Mouse (Mus musculus) cerebral cortex, adult 2 months (tissue): ENCODE measurements around the gene Pi4ka.

Experiments
- WGBS: fragments of 180-500 bp; shearing (Covaris S2); methylation state at CpG from one replicate; pipeline ENCODE4 v1.1.7; 2018; 5-methylcytosine and 5-hydroxymethylcytosine counted together

The Pi4ka gene

GRCm38 (mm10) chr16:17271856-17272255, 134.3 kb downstream of the Pi4ka start:
- 56% methylated on average over 6 of the region's 6 CpGs for WGBS

DNA sequence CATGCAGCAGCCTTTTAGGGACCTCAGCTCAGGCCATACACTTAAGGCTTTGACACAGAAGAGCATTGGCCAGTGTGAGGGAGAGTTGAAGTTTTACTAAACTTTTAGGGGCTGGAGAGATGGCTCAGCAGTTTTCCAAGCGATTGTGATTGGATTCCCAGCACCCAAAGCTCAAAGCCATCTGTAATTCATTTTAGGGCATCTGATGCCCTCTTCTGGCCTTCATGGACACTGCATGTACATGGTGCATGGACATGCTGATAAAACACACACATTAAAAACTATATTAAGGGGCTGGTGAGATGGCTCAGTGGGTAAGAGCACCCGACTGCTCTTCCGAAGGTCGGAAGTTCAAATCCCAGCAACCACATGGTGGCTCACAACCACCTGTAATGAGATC, 135.0 kb downstream of the Pi4ka start:
- WGBS, result 74% methylated on average over 4 of the region's 4 CpGs

DNA sequence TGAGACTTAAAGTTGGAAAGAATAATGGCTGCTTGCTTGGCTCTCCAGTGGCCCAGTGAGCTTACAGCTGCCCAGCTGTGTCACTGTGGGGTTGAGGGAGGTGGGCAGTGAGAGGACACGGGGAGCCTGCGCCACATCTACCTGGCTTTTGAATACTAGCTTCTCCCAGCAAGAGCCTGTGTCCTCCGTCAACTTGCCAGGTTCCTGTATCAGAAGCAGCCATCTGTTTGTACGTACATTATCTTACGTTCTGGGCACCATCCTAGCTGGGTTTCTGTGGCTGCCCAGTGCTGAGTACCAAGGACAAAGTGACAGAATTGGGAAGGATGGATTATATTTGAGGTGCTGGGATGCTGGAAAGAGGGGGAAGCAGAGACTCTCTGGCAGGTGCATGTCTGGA, 136.2 kb downstream of the Pi4ka start:
- WGBS, result 79% methylated on average over 5 of the region's 5 CpGs

DNA sequence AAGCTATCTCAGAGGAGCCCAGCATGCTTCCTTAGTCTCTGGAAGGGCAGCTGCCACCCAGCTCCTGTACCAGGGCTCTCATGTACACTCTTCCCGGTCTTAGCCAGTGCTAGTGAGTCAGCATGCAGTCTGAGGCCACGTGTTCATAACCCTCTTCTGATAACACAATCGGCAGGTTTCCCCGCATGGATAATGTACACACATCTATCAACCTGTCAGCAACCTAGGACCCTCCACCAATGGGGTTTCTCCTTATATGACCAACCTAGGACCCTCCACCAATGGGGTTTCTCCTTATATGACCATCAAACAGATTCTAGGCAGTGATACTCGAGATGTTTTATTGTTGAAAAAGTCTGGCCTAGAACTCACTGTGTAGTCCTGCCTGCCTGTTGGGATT, 138.2 kb downstream of the Pi4ka start:
- 89% methylated on average over 5 of the region's 5 CpGs for WGBS

DNA sequence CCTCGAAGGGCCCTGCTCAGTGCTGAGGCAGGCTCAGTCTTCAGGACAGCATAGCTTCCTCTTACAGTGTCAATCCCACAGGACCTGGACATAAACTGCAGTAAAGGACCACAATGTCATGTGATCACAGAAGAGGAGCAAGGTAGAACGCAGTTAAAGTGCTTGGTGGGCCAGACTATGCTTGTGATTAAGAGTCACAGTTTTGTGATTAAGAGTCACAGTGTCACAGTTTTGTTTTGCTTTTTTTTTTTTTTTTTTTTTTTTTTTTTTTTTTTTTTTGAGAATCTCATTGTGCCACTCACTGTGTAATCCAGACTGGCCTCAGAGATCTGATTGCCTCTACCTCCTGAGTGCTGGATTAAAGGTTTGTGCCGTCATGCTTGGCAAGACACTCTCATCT, 140.0 kb downstream of the Pi4ka start:
- 71% methylated on average over 3 of the region's 3 CpGs for WGBS

DNA sequence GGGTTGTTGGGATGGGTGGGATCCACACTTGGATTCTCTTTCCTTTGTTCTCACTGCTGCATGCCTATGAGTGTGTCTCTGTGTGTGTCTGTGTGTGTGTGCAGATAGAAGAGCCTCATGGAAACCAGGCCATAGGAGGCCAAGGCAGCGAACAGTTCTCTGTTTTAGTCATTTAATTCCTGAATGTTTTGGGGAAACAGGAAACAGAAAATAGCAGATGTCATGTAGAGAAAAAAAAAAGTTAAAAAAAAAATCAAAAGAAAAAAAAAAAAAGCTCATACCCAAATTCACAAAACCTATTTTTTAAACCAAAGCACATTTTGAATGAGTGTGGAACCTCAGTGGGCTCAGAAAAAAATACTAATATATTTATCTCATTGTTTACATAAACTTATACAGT, 144.8 kb downstream of the Pi4ka start:
- 48% methylated on average over 1 of the region's 1 CpGs for WGBS

DNA sequence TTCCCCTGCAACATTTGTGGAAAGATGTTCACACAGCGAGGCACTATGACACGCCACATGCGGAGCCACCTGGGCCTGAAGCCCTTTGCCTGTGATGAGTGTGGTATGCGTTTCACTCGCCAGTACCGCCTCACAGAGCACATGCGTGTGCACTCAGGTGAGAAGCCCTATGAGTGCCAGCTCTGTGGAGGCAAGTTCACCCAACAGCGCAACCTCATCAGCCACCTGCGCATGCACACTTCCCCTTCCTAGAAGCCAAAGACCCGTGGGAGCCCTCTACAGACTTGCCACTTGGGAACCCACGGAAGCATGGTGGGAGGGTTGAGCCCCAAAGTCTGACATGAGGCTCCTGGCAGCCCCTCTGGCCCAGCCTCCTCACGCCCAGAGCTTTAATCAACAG, 147.2 kb downstream of the Pi4ka start:
- WGBS, result 95% methylated on average over 12 of the region's 12 CpGs

GRCm38 (mm10) chr16:17257359-17257821, 148.7 kb downstream of the Pi4ka start:
- WGBS, result 64% methylated on average over 9 of the region's 9 CpGs

DNA sequence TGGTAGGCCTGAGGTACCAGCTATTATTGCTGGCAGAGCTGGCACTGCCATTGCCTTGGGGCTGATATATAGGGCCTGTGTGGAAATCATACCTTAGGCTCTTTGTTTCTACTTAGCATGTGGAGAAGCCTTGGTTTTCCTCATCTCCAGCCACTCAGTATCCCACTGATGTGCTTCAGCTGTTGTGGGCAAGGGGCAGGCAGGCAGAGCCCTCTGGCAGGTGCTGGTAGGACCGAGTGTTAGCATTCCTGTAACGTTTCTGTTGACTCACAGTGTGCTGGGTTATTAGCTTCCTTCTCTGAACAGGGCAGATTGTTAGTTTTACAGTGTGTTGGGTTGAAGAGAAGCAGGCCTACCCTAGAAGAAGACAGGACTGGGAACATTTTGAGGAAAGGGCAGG, 150.8 kb downstream of the Pi4ka start:
- WGBS, result 78% methylated on average over 2 of the region's 2 CpGs

DNA sequence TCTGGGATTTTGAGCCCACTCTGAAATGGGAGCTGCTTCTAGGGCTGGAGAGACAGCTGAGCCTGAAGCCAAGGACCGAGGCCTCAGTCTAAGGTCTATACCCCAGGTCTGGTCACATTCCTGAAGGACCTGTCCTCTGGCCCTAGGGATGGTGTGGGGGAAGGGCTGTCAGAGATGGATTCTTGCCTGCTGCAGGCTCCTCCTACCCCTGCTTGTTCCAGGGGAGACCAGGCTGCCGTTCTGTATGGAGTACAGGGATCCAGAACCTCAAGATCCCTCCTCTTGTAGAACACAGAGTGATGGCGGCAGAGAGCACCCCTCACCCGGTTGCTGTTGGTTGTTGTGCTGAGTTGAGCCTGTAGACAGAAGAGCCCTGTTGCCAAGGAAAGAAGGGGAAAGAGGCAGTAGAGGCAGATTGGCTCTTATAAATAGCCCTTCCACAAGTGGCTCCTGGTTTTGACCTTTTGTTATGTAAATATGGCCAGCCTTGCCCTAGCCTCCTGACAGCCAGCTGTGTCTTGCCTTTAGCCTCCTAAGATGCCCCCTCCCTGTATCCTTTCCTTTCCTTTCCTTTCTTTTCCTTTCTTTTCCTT, 152.0 kb downstream of the Pi4ka start:
- 48% methylated on average over 4 of the region's 4 CpGs for WGBS

- 81% methylated on average over 7 of the region's 7 CpGs for WGBS
Measured at GRCm38 (mm10) chr16:17252841-17253240, 153.3 kb downstream of the Pi4ka start.

DNA sequence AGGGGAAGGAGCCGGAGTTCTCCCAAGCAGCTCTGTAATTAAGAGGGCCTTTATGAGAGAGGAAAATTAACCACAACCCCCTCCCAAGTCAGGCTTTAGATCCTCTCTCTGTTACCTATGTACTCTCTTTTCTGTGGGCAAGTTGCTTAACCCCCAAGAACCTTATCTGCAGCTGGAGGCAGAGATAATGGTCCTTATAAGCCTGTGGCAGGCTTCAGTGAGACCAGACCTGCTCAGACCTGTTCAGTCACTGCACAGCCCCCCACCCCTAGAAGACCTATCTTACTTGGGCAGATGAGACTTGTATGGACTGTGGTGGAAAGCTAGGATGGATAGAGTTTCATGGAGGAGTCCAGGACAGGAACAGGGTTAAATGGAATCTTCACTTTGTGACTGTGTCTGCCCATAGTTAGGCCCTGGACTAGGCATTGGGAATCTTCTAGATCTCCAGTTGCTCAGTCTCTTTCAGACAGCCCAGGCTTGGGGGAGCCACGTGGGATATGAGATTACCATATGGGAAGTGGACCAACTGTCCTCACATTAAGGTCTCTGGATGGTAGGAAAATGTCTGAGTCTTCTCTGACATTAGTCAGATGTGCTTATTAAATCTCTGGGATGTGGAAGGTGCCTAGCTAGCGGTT, 153.9 kb downstream of the Pi4ka start:
- WGBS, result 82% methylated on average over 3 of the region's 3 CpGs

DNA sequence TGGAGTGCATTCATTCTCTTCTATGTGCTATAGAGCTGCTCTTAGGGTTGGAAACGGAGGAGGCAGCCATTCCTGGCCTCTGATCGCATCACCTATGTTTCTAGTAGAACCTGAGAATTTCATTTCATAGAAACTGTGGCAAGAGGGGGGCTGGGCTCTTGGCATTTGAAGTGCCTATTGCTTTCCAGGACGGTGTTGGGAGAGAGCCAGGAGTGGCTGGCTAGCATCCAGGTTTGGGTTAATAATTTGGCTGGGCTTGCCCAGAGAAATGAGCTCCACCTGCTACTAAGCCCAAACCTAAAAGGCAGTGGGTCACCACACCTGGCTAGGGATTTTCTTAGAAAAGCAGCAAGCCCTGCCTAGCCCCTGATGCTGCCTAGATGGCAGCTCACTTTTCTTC, 154.6 kb downstream of the Pi4ka start:
- WGBS, result 55% methylated on average over 3 of the region's 3 CpGs

- WGBS, result 67% methylated on average over 6 of the region's 6 CpGs
Measured at GRCm38 (mm10) chr16:17249135-17249534, 157.0 kb downstream of the Pi4ka start.

- WGBS, result 66% methylated on average over 4 of the region's 4 CpGs
Measured at GRCm38 (mm10) chr16:17247727-17248126, 158.4 kb downstream of the Pi4ka start.

DNA sequence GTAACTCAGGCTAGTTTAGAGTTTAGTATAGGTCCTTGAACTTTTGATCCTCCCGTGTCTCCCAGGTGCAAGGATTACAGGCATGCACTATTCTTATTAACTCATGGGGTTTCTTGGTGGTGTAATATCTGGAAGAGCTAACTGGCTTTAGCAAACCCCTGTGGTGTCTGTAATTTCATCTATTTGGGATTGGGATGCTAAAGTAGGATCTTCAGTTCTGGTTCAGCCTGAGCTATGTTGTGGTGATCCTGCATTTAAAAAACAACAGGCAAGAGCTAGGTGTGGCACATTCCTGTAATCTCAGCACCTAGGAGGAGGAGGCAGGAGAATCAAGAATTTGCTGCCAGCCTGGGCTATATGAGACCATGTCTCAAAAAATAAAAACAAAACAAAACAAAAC, 161.1 kb downstream of the Pi4ka start:
- WGBS, result 91% methylated on average over 1 of the region's 1 CpGs

GRCm38 (mm10) chr16:17243731-17244130, 162.4 kb downstream of the Pi4ka start:
- 55% methylated on average over 1 of the region's 1 CpGs for WGBS

GRCm38 (mm10) chr16:17239409-17239808, 166.7 kb downstream of the Pi4ka start:
- WGBS, result 86% methylated on average over 2 of the region's 2 CpGs

- 64% methylated on average over 3 of the region's 3 CpGs for WGBS
Measured at GRCm38 (mm10) chr16:17237634-17238033, 168.5 kb downstream of the Pi4ka start.

GRCm38 (mm10) chr16:17234916-17235665, 171.0 kb downstream of the Pi4ka start:
- 18% methylated on average over 9 of the region's 9 CpGs for WGBS

GRCm38 (mm10) chr16:17234499-17234895, 171.6 kb downstream of the Pi4ka start:
- 6% methylated on average over 12 of the region's 12 CpGs for whole genome bisulfite sequencing

DNA sequence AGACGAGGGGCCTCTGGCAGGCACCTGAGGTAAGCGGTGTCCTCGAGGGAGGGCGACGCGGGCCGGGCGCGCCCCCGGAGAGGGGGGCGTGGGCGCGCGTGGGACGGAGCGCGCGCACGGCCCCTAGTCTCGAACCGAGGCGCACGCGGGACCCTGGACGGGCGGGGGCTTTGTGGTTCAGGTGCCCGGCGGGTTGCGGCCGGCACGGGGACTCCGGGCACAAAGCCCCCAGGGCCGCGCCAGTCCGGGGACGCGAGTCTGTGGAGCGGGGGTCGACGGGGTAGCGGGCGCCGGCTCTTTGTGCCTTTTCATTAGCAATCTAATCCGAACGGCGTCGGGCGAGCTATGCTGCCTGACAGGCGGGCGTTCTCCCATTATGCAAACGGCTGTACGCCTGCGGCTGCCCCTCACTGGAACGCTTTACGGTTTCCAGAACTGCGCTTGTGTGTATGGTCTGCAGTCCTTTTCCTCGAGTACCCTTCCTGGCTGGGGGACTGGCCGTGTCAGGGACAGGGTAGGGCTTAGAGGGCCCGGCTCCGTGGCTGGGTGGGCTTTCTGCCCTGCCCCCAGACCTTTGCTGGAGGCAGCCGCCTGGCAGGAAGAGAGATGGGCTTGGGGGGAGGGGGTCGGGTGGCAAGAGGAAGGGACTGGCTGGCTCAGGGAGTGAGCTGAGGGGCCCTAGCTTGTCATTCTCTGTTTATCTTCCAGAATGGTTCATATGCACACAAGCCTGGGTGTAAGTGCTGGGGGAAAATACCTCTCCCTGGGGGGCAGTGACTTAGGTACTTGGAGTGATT, 172.2 kb downstream of the Pi4ka start:
- WGBS, result under 1% methylated on average over 62 of the region's 62 CpGs
